Mouse (Mus musculus): ENCODE results near the gene C1qtnf1. TPM values are rescaled to one million over a fixed set of nuclear protein-coding genes. Genes with fewer than 3 reads are reported as not detected.

Gene C1qtnf1
- polyA plus RNA-seq, 1 experiment: 9.8 TPM

GRCm38 (mm10) chr11:118431100-118431948 is 3.3 kb downstream of the C1qtnf1 start:
- Histone ChIP-seq H3K36me3 (ENCODE audit: control insufficient read depth, insufficient read depth) (no peaks in the 10 kb centered on the region), H3ac (ENCODE audit: control insufficient read depth, insufficient read length) (no peak overlapping the region), H3K79me2 (ENCODE audit: control insufficient read depth, insufficient read depth) (no peaks in the 10 kb centered on the region), H3K4me2 (ENCODE audit: low read depth) (no peak overlapping the region), H3K27me3 (ENCODE audit: control insufficient read depth, insufficient read depth, insufficient read length) (no peaks in the 10 kb centered on the region), H3K4me3 (no peak overlapping the region)
- no peak for TF ChIP-seq E2F4 (IDR thresholded peaks at IDR 0.05; ENCODE audit: insufficient read depth)
- no peak for TF ChIP-seq MYOG (IDR thresholded peaks at IDR 0.05; ENCODE audit: control insufficient read depth in 1 of 3, insufficient read depth in 1 of 3, insufficient read length in 2 of 3, low read depth in 2 of 3)
- TF ChIP-seq SRF (IDR thresholded peaks at IDR 0.05; ENCODE audit: control insufficient read depth, insufficient read length, low read depth): no peak
- no peak for TF ChIP-seq POLR2AphosphoS2 (IDR thresholded peaks at IDR 0.05; ENCODE audit: insufficient read length, low read depth)
- no peak for TF ChIP-seq CEBPB (IDR thresholded peaks at IDR 0.05; ENCODE audit: insufficient read depth, poor library complexity, severe bottlenecking)

- Histone ChIP-seq H3K4me2 (ENCODE audit: low read depth) (peak overlapping the region; percentile 56), H3K36me3 (ENCODE audit: control insufficient read depth, insufficient read depth) (no peaks in the 10 kb centered on the region), H3ac (ENCODE audit: control insufficient read depth, insufficient read length) (no peak overlapping the region), H3K79me2 (ENCODE audit: control insufficient read depth, insufficient read depth) (no peaks in the 10 kb centered on the region), H3K27me3 (ENCODE audit: control insufficient read depth, insufficient read depth, insufficient read length) (no peaks in the 10 kb centered on the region), H3K4me3 (no peak overlapping the region)
- TF ChIP-seq TCF12 (IDR thresholded peaks at IDR 0.05; ENCODE audit: insufficient read depth, poor library complexity, severe bottlenecking): no peak
- TF ChIP-seq MYOG (IDR thresholded peaks at IDR 0.05; ENCODE audit: control insufficient read depth in 1 of 3, insufficient read depth in 1 of 3, insufficient read length in 2 of 3, low read depth in 2 of 3): peak in 2 of 3 experiments; percentile 29 to 62
- TF ChIP-seq MYOD1 (IDR thresholded peaks at IDR 0.05; ENCODE audit: control insufficient read depth in 1 of 3, insufficient read length in 2 of 3, low read depth in 2 of 3): peak in 2 of 3 experiments; percentile 52 to 73
Measured at GRCm38 (mm10) chr11:118433398-118433868, 5.4 kb downstream of the C1qtnf1 start.

- Histone ChIP-seq H3K4me3 (no peak overlapping the region), H3K4me2 (ENCODE audit: low read depth) (peak overlapping the region; percentile 56), H3K79me2 (ENCODE audit: control insufficient read depth, insufficient read depth) (no peaks in the 10 kb centered on the region), H3K36me3 (ENCODE audit: control insufficient read depth, insufficient read depth) (no peaks in the 10 kb centered on the region), H3ac (ENCODE audit: control insufficient read depth, insufficient read length) (no peak overlapping the region), H3K27me3 (ENCODE audit: control insufficient read depth, insufficient read depth, insufficient read length) (no peaks in the 10 kb centered on the region)
- no peak for TF ChIP-seq TCF3 (IDR thresholded peaks at IDR 0.05; ENCODE audit: insufficient read length, low read depth)
- TF ChIP-seq TCF12 (IDR thresholded peaks at IDR 0.05; ENCODE audit: insufficient read depth, poor library complexity, severe bottlenecking): no peak
- TF ChIP-seq E2F4 (IDR thresholded peaks at IDR 0.05; ENCODE audit: insufficient read depth): no peak
- no peak for TF ChIP-seq CEBPB (IDR thresholded peaks at IDR 0.05; ENCODE audit: insufficient read depth, poor library complexity, severe bottlenecking)
- no peak for TF ChIP-seq MYOD1 (IDR thresholded peaks at IDR 0.05; ENCODE audit: control insufficient read depth in 1 of 3, insufficient read length in 2 of 3, low read depth in 2 of 3)
- TF ChIP-seq POLR2AphosphoS2 (IDR thresholded peaks at IDR 0.05; ENCODE audit: insufficient read length, low read depth): no peak
- TF ChIP-seq MAX (IDR thresholded peaks at IDR 0.05; ENCODE audit: low read depth): no peak
- TF ChIP-seq MYOG (IDR thresholded peaks at IDR 0.05; ENCODE audit: control insufficient read depth in 1 of 3, insufficient read depth in 1 of 3, insufficient read length in 2 of 3, low read depth in 2 of 3): no peak
- no peak for TF ChIP-seq REST (IDR thresholded peaks at IDR 0.05; ENCODE audit: insufficient read depth, insufficient read length)
- TF ChIP-seq POLR2A (IDR thresholded peaks at IDR 0.05; ENCODE audit: insufficient read length, low read depth): no peak
- TF ChIP-seq USF1 (IDR thresholded peaks at IDR 0.05; ENCODE audit: low read depth): no peak
- no peak for TF ChIP-seq SRF (IDR thresholded peaks at IDR 0.05; ENCODE audit: control insufficient read depth, insufficient read length, low read depth)
Measured at GRCm38 (mm10) chr11:118434093-118434492, 6.1 kb downstream of the C1qtnf1 start.

GRCm38 (mm10) chr11:118436471-118436935 is 8.5 kb downstream of the C1qtnf1 start:
- Histone ChIP-seq H3K79me2 (ENCODE audit: control insufficient read depth, insufficient read depth) (no peaks in the 10 kb centered on the region), H3K36me3 (ENCODE audit: control insufficient read depth, insufficient read depth) (no peaks in the 10 kb centered on the region), H3K27me3 (ENCODE audit: control insufficient read depth, insufficient read depth, insufficient read length) (no peaks in the 10 kb centered on the region), H3K4me3 (no peak overlapping the region), H3ac (ENCODE audit: control insufficient read depth, insufficient read length) (no peak overlapping the region), H3K4me2 (ENCODE audit: low read depth) (no peak overlapping the region)
- TF ChIP-seq TCF3 (IDR thresholded peaks at IDR 0.05; ENCODE audit: insufficient read length, low read depth) (no peak), TCF12 (IDR thresholded peaks at IDR 0.05; ENCODE audit: insufficient read depth, poor library complexity, severe bottlenecking) (no peak), POLR2A (IDR thresholded peaks at IDR 0.05; ENCODE audit: insufficient read length, low read depth) (no peak), POLR2AphosphoS2 (IDR thresholded peaks at IDR 0.05; ENCODE audit: insufficient read length, low read depth) (no peak), MAX (IDR thresholded peaks at IDR 0.05; ENCODE audit: low read depth) (no peak), SRF (IDR thresholded peaks at IDR 0.05; ENCODE audit: control insufficient read depth, insufficient read length, low read depth) (no peak), REST (IDR thresholded peaks at IDR 0.05; ENCODE audit: insufficient read depth, insufficient read length) (no peak), USF1 (IDR thresholded peaks at IDR 0.05; ENCODE audit: low read depth) (no peak), MYOG (IDR thresholded peaks at IDR 0.05; ENCODE audit: control insufficient read depth in 1 of 3, insufficient read depth in 1 of 3, insufficient read length in 2 of 3, low read depth in 2 of 3) (no peak), CEBPB (IDR thresholded peaks at IDR 0.05; ENCODE audit: insufficient read depth, poor library complexity, severe bottlenecking) (no peak), E2F4 (IDR thresholded peaks at IDR 0.05; ENCODE audit: insufficient read depth) (no peak)

Measured in myocyte (in vitro differentiated cells).